Mouse (Mus musculus): ENCODE results near the gene Slc22a15. TPM values are rescaled to one million over a fixed set of nuclear protein-coding genes. Genes with fewer than 3 reads are reported as not detected.

The Slc22a15 gene
- polyA plus RNA-seq, 1 experiment: 7.0 TPM

DNA sequence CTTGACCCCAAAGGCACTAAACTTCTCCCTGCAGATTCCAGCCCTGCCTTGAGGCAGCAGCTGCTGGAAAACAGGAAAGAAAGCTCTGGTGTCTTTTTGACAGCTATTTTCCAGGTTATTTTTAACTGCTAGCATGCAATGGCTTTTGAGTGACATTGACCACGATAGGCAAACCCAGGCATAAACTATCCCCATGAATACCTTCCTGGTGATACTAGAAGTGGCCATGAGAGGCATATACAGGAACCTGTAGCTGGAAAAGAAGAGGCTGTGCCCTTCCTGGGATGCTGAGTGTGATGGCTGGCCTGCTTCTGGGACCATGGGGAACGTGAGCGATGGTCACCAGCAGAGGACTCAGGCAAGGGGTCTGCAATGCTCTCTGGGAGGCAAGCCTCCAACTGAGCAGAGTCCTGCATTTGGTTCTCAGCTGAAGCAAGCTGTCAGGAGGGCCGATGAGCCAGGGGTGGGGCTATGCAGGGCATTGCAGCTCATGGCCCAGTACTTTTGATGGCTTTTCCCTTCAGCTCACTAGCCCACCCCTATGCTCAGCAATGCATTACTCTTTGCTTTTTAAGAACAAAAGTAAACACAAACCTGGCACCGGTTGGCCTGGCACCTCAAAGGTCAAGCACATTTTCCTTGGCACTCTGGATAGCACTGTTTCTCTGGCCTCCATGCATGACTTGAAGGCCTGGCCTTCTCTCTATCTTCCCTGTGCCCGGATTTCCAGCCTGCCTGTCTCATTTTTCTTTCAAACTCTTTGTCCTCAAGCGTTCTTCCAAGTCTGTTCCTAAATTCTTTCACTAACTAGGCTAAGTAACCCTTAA lies 47.6 kb downstream of the Slc22a15 start:
- TF ChIP-seq POLR2A (IDR thresholded peaks at IDR 0.05; ENCODE audit: control insufficient read depth, extremely low read depth, insufficient read depth, low read length, poor library complexity) (no peak), CTCF (IDR thresholded peaks at IDR 0.05; ENCODE audit: borderline replicate concordance, control insufficient read depth, extremely low read depth, insufficient read depth, low read length, poor library complexity) (no peak)
- DNase-seq: no peak
- Histone ChIP-seq H3K27ac (ENCODE audit: control insufficient read depth, insufficient read depth, low read length) (no peak overlapping the region), H3K27me3 (ENCODE audit: control insufficient read depth, insufficient read depth, low read length) (no peaks in the 10 kb centered on the region), H3K4me1 (replicated peaks; ENCODE audit: control insufficient read depth, insufficient read depth, low read length) (peaks cover 3% of the 10 kb centered on the region), H3K4me3 (ENCODE audit: control insufficient read depth, insufficient read depth, low read length) (no peak overlapping the region), H3K36me3 (ENCODE audit: control insufficient read depth, insufficient read depth, low read length) (no peaks in the 10 kb centered on the region)
- WGBS: 92% methylated on average over 7 of the region's 7 CpGs

DNA sequence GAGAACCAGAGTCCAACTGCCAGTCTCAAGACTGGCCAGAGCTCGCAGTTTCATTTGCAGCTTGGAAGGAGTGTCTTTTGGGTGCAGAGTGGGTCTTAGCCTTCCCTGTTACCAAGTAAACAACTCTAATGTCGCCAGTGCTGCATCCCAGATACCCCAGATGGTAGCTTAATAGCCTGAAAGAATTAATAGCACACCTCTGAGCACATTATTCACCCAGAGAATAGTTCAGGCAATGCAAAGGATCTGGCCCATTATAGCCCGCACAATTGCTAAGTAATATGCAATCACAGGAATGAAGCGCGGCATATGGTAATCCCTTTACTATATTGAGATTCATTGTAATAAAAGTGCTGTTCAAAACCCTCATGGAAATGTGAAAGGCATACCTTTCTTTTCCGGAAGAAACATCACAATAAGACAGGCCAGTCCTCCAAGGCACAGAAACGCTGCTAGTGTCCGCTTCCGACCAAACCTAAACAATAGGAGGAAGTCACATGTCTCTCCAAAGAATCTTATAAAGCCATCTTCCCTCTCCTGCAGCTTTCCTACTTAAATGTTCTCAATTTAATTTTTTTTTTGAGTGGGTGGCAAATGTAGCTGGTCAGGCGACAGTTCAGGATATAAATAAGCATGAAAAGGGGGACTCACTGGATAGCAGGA lies 48.9 kb downstream of the Slc22a15 start:
- no peak overlapping the region for H3K27ac ChIP-seq (ENCODE audit: control insufficient read depth, insufficient read depth, low read length)
- 96% methylated on average over 10 of the region's 10 CpGs for WGBS
- H3K27me3 ChIP-seq (ENCODE audit: control insufficient read depth, insufficient read depth, low read length): no peaks in the 10 kb centered on the region
- no peak for TF ChIP-seq POLR2A (IDR thresholded peaks at IDR 0.05; ENCODE audit: control insufficient read depth, extremely low read depth, insufficient read depth, low read length, poor library complexity)
- no peak for TF ChIP-seq CTCF (IDR thresholded peaks at IDR 0.05; ENCODE audit: borderline replicate concordance, control insufficient read depth, extremely low read depth, insufficient read depth, low read length, poor library complexity)
- H3K36me3 ChIP-seq (ENCODE audit: control insufficient read depth, insufficient read depth, low read length): no peaks in the 10 kb centered on the region
- no peak overlapping the region for H3K4me3 ChIP-seq (ENCODE audit: control insufficient read depth, insufficient read depth, low read length)
- DNase-seq: no peak
- H3K4me1 ChIP-seq (replicated peaks; ENCODE audit: control insufficient read depth, insufficient read depth, low read length): no peaks in the 10 kb centered on the region

DNA sequence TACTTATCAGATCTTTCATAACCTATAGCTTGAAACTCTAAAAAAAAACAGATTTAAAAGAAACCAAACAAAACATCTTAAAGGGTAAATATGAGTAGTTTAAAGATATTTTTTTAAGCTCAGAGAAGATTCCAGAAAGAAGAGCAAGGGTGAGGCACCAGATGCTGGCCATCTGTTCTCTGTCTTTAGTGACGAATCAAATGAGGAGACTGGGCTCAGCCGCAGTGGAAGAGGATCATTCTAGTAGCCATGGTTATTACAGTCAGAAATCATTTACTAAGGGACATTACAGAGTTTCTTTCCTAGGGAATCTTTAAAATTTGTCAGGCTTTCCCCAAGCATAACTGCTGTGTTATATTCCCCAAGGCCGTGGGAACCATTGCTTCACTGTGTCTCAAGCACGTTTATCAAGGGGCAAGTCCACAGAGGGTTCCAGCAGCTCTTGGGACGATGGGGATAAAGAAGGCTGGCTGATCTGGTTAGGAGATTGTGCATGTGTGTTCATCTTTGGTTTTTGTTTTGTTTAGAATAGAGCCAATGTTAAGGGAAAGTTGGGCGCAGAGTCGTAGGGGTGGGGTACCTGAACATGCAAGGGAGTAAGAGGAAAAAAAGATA lies 51.1 kb downstream of the Slc22a15 start:
- H3K4me3 ChIP-seq (ENCODE audit: control insufficient read depth, insufficient read depth, low read length): no peak overlapping the region
- H3K36me3 ChIP-seq (ENCODE audit: control insufficient read depth, insufficient read depth, low read length): no peaks in the 10 kb centered on the region
- no peak overlapping the region for H3K27ac ChIP-seq (ENCODE audit: control insufficient read depth, insufficient read depth, low read length)
- no peaks in the 10 kb centered on the region for H3K4me1 ChIP-seq (replicated peaks; ENCODE audit: control insufficient read depth, insufficient read depth, low read length)
- DNase-seq: no peak
- H3K27me3 ChIP-seq (ENCODE audit: control insufficient read depth, insufficient read depth, low read length): no peaks in the 10 kb centered on the region
- 96% methylated on average over 7 of the region's 7 CpGs for WGBS
- TF ChIP-seq POLR2A (IDR thresholded peaks at IDR 0.05; ENCODE audit: control insufficient read depth, extremely low read depth, insufficient read depth, low read length, poor library complexity): no peak
- no peak for TF ChIP-seq CTCF (IDR thresholded peaks at IDR 0.05; ENCODE audit: borderline replicate concordance, control insufficient read depth, extremely low read depth, insufficient read depth, low read length, poor library complexity)

GRCm38 (mm10) chr3:101871951-101872350 lies 52.3 kb downstream of the Slc22a15 start:
- no peak for TF ChIP-seq CTCF (IDR thresholded peaks at IDR 0.05; ENCODE audit: borderline replicate concordance, control insufficient read depth, extremely low read depth, insufficient read depth, low read length, poor library complexity)
- TF ChIP-seq POLR2A (IDR thresholded peaks at IDR 0.05; ENCODE audit: control insufficient read depth, extremely low read depth, insufficient read depth, low read length, poor library complexity): no peak
- WGBS: 93% methylated on average over 9 of the region's 9 CpGs
- Histone ChIP-seq H3K27ac (ENCODE audit: control insufficient read depth, insufficient read depth, low read length) (no peak overlapping the region), H3K36me3 (ENCODE audit: control insufficient read depth, insufficient read depth, low read length) (no peaks in the 10 kb centered on the region), H3K4me1 (replicated peaks; ENCODE audit: control insufficient read depth, insufficient read depth, low read length) (no peaks in the 10 kb centered on the region), H3K4me3 (ENCODE audit: control insufficient read depth, insufficient read depth, low read length) (no peak overlapping the region), H3K27me3 (ENCODE audit: control insufficient read depth, insufficient read depth, low read length) (no peaks in the 10 kb centered on the region)
- DNase-seq: no peak

GRCm38 (mm10) chr3:101867001-101867421 lies 57.2 kb downstream of the Slc22a15 start:
- no peak for DNase-seq
- no peaks in the 10 kb centered on the region for H3K36me3 ChIP-seq (ENCODE audit: control insufficient read depth, insufficient read depth, low read length)
- H3K27me3 ChIP-seq (ENCODE audit: control insufficient read depth, insufficient read depth, low read length): no peaks in the 10 kb centered on the region
- TF ChIP-seq CTCF (IDR thresholded peaks at IDR 0.05; ENCODE audit: borderline replicate concordance, control insufficient read depth, extremely low read depth, insufficient read depth, low read length, poor library complexity): no peak
- TF ChIP-seq POLR2A (IDR thresholded peaks at IDR 0.05; ENCODE audit: control insufficient read depth, extremely low read depth, insufficient read depth, low read length, poor library complexity): no peak
- WGBS: 92% methylated on average over 4 of the region's 4 CpGs
- no peak overlapping the region for H3K4me3 ChIP-seq (ENCODE audit: control insufficient read depth, insufficient read depth, low read length)
- H3K27ac ChIP-seq (ENCODE audit: control insufficient read depth, insufficient read depth, low read length): no peak overlapping the region
- H3K4me1 ChIP-seq (replicated peaks; ENCODE audit: control insufficient read depth, insufficient read depth, low read length): no peaks in the 10 kb centered on the region

- 90% methylated on average over 3 of the region's 3 CpGs for WGBS
- H3K27me3 ChIP-seq (ENCODE audit: control insufficient read depth, insufficient read depth, low read length): no peaks in the 10 kb centered on the region
- TF ChIP-seq CTCF (IDR thresholded peaks at IDR 0.05; ENCODE audit: borderline replicate concordance, control insufficient read depth, extremely low read depth, insufficient read depth, low read length, poor library complexity) (no peak), POLR2A (IDR thresholded peaks at IDR 0.05; ENCODE audit: control insufficient read depth, extremely low read depth, insufficient read depth, low read length, poor library complexity) (no peak)
Observed at GRCm38 (mm10) chr3:101861856-101862255, 62.4 kb downstream of the Slc22a15 start.

More at GRCm38 (mm10) chr3:101861856-101862255, 62.4 kb downstream of the Slc22a15 start:
- H3K27ac ChIP-seq (ENCODE audit: control insufficient read depth, insufficient read depth, low read length): no peak overlapping the region
- peaks cover 2% of the 10 kb centered on the region for H3K4me1 ChIP-seq (replicated peaks; ENCODE audit: control insufficient read depth, insufficient read depth, low read length)
- no peak for DNase-seq
- no peak overlapping the region for H3K4me3 ChIP-seq (ENCODE audit: control insufficient read depth, insufficient read depth, low read length)
- H3K36me3 ChIP-seq (ENCODE audit: control insufficient read depth, insufficient read depth, low read length): no peaks in the 10 kb centered on the region
